Mouse (Mus musculus) neural tube, embryonic 12.5 days (tissue): ENCODE results near the gene Spred2. TPM values are rescaled to one million over a fixed set of nuclear protein-coding genes. Genes with fewer than 3 reads are reported as not detected.
A peak's percentile ranks its signal among the peaks of the same experiment; 100 is the strongest.

ENCODE experiments used
- ATAC-seq: fragments of 200-750 bp; cut with Nextera tagmentation; 2 replicates; pipeline ENCODE4 v1.8.0; 2017; ENCODE audit warnings: low read depth, mild to moderate bottlenecking, moderate TSS enrichment, moderate library complexity; ENCODE audit not compliant: low FRiP score
- H3K27ac ChIP-seq: fragments of 300-500 bp; sonication (generic); 2 replicates; pipeline ENCODE4 v1.5.1; 2016
- H3K27me3 ChIP-seq: fragments of 300-500 bp; sonication (generic); replicated peaks from 2 replicates; pipeline ENCODE4 v1.6.1; 2016; ENCODE audit warnings: mild to moderate bottlenecking
- H3K36me3 ChIP-seq: fragments of 300-500 bp; sonication (generic); 2 replicates; pipeline ENCODE4 v1.6.1; 2016; ENCODE audit warnings: mild to moderate bottlenecking
- H3K4me1 ChIP-seq: fragments of 300-500 bp; sonication (generic); 2 replicates; pipeline ENCODE4 v1.6.1; 2016
- H3K4me2 ChIP-seq: fragments of 300-500 bp; sonication (generic); replicated peaks from 2 replicates; pipeline ENCODE4 v1.6.1; 2016; ENCODE audit warnings: mild to moderate bottlenecking
- H3K4me3 ChIP-seq: fragments of 300-500 bp; sonication (generic); 2 replicates; pipeline ENCODE4 v1.5.1; 2016
- H3K9ac ChIP-seq: fragments of 300-500 bp; sonication (generic); 2 replicates; pipeline ENCODE4 v1.6.1; 2016; ENCODE audit warnings: mild to moderate bottlenecking
- H3K9me3 ChIP-seq: fragments of 300-500 bp; sonication (generic); 2 replicates; pipeline ENCODE4 v1.6.1; 2016; ENCODE audit warnings: mild to moderate bottlenecking
- WGBS: fragments of 180-500 bp; shearing (Covaris S2); methylation state at CpG from one replicate; pipeline ENCODE4 v1.1.7; 2016; 5-methylcytosine and 5-hydroxymethylcytosine counted together
- polyA plus RNA-seq: library from polyadenylated mRNA; unstranded; fragments of >200 nt; fragmentation: Nextera tagmentation; extraction: Ambion mirVana; gene quantifications from 2 replicates; pipeline ENCODE4 v1.2.1, GENCODE M21; 2016

Gene Spred2
- polyA plus RNA-seq, 1 experiment from 2014 or later = 5.7 TPM

DNA sequence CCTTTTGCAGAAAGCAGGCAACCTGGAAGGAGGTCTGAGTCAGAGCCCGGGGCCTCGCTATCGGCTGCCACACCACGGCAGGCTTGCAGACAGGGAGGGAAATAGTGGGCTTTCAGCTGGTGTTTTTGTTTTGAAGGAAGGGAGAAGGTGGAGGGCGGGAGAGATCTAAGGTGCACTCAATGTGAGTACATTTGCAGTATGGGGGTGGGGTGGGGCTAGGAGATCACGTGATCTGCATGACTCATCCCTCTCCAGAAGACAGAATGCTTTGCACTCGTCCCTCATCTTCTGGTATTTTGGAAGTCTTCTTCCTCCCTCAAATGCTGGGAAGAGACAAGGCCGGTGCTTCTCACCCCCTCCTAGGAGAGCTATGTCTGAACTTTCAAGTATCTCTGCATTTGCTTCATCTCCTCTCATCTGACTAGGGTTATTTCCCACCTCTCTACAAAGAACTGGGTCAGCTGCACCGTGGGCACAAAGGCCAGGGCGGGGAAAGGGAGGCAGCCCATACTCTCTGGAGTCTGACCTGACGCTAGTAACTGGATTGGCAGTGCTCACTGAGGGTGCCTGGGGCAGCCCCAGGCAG lies 111.3 kb downstream of the Spred2 start:
- Histone ChIP-seq H3K4me2 (no peak overlapping the region), H3K9me3 (no peaks in the 10 kb centered on the region), H3K36me3 (no peaks in the 10 kb centered on the region), H3K27me3 (no peaks in the 10 kb centered on the region; the same call in 1 of the 2 replicates), H3K4me1 (peaks cover 4% of the 10 kb centered on the region; the same call in 1 of the 2 replicates), H3K4me3 (no peak overlapping the region), H3K27ac (no peak overlapping the region), H3K9ac (no peak overlapping the region)
- WGBS = 61% methylated on average over 11 of the region's 11 CpGs
- ATAC-seq = no peak

DNA sequence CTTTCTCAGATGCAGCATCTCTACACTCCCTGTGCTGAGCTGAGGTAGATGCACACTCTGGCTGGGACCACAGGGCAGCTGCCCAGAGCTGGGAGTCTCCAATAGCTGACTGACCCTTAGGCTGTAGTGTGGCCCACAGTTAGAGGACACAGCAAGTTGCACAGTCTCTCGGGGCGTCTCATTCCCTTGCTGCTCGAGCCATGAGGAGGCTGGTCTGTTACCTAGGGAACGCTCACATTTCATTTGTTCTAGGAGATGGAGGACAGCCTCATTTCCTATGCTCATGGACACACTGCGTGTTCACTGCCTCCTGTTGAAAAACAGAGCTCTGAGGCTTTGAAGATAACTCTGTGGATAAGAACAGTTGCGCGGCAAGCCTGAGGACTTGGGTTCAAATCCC lies 111.8 kb downstream of the Spred2 start:
- H3K9me3 ChIP-seq = no peaks in the 10 kb centered on the region
- peaks cover 6% of the 10 kb centered on the region for H3K4me1 ChIP-seq
- ATAC-seq = no peak; the same call in 1 of the 2 replicates
- H3K4me2 ChIP-seq = no peak overlapping the region
- H3K27me3 ChIP-seq = no peaks in the 10 kb centered on the region; the same call in 1 of the 2 replicates
- no peak overlapping the region for H3K27ac ChIP-seq
- no peaks in the 10 kb centered on the region for H3K36me3 ChIP-seq
- no peak overlapping the region for H3K4me3 ChIP-seq
- 60% methylated on average over 7 of the region's 7 CpGs for WGBS
- H3K9ac ChIP-seq = no peak overlapping the region

GRCm38 (mm10) chr11:20037739-20038138 lies 113.6 kb downstream of the Spred2 start:
- no peak overlapping the region for H3K9ac ChIP-seq
- no peak overlapping the region for H3K4me2 ChIP-seq
- peaks cover 16% of the 10 kb centered on the region for H3K4me1 ChIP-seq
- no peak for ATAC-seq
- no peaks in the 10 kb centered on the region for H3K36me3 ChIP-seq
- H3K27me3 ChIP-seq = no peaks in the 10 kb centered on the region; the same call in 1 of the 2 replicates
- H3K4me3 ChIP-seq = no peak overlapping the region
- H3K9me3 ChIP-seq = no peaks in the 10 kb centered on the region
- WGBS = 88% methylated on average over 4 of the region's 4 CpGs
- no peak overlapping the region for H3K27ac ChIP-seq

DNA sequence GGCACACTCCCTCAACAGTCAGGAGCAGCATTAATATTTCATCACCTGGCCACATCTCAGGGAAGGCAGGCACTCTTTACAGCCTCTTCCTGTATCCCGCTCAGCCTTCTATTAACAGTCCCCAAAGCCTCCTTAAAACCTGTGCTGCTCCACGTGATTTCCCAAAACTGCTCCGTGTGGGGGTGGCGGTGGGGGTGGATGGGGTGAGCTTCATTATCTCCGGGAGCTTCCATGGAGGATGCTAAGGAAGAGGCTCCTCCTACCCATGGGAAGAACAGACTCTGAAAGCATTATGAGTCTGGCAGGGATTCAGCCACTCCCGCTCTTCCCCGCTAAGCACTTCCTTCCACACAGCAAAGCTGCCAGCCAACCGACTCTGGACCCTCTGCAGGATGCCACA lies 114.5 kb downstream of the Spred2 start:
- WGBS = 43% methylated on average over 8 of the region's 8 CpGs
- Histone ChIP-seq H3K27ac (no peak overlapping the region), H3K4me2 (peak overlapping the region; percentile 5; the same call in 1 of the 2 replicates), H3K27me3 (no peaks in the 10 kb centered on the region; the same call in 1 of the 2 replicates), H3K9ac (no peak overlapping the region), H3K9me3 (no peaks in the 10 kb centered on the region), H3K36me3 (no peaks in the 10 kb centered on the region), H3K4me3 (no peak overlapping the region), H3K4me1 (peaks cover 21% of the 10 kb centered on the region)
- ATAC-seq = 0 out of 2 replicates have a peak, but pooled peaks have one; percentile 9

- WGBS = 15% methylated on average over 6 of the region's 6 CpGs
- H3K4me3 ChIP-seq = no peak overlapping the region
- ATAC-seq = no peak
- no peaks in the 10 kb centered on the region for H3K9me3 ChIP-seq
- H3K4me1 ChIP-seq = peaks cover 21% of the 10 kb centered on the region
- no peak overlapping the region for H3K9ac ChIP-seq
- H3K4me2 ChIP-seq = no peak overlapping the region
- no peaks in the 10 kb centered on the region for H3K36me3 ChIP-seq
- no peaks in the 10 kb centered on the region; the same call in 1 of the 2 replicates for H3K27me3 ChIP-seq
- H3K27ac ChIP-seq = no peak overlapping the region
Measured at GRCm38 (mm10) chr11:20041164-20041920, 117.2 kb downstream of the Spred2 start.

DNA sequence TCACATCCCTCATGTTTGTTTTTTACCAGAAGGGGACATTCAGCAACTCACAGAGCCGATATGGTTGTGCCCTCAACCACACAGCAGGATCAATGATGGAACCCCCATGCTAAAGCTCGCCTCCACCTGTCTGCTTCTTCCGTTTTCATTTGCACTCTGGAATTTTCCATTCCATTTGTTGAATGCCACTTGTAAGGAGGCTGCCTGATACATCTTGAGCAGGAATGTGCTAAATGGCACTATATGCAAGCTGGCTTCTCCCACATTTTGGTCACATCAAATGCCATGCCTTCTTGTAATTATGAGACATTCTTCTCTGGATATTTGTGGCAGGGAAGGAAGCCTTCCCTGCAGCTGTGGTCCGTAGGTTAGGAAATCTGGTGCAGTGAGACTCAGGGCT lies 117.9 kb downstream of the Spred2 start:
- Histone ChIP-seq H3K9ac (no peak overlapping the region), H3K9me3 (no peaks in the 10 kb centered on the region), H3K4me1 (peaks cover 21% of the 10 kb centered on the region), H3K27me3 (no peaks in the 10 kb centered on the region; the same call in 1 of the 2 replicates), H3K4me2 (no peak overlapping the region), H3K4me3 (no peak overlapping the region), H3K27ac (no peak overlapping the region), H3K36me3 (no peaks in the 10 kb centered on the region)
- ATAC-seq = no peak
- 71% methylated on average over 4 of the region's 4 CpGs for WGBS

DNA sequence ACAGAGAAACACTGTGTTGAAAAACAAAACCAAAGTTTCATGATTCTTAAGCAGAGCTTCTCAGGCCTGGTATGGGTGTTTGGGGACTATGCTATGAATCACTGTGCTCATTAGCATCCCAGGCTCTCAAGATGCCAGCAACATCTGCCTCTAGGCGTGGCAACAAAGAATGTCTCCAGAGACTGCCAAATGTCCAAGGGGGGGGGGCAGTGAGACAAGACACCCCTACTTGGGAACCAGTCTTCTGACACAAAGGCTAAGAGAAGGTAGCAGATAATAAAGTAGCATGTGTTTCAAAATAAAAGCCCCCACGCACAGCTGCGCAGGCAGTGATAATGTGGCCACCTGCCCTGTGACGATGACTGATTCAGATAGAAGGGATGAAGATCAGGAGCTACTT lies 119.1 kb downstream of the Spred2 start:
- H3K36me3 ChIP-seq = no peaks in the 10 kb centered on the region
- ATAC-seq = no peak
- H3K4me1 ChIP-seq = peaks cover 21% of the 10 kb centered on the region
- H3K9ac ChIP-seq = no peak overlapping the region
- no peak overlapping the region for H3K4me2 ChIP-seq
- H3K9me3 ChIP-seq = no peaks in the 10 kb centered on the region
- H3K27ac ChIP-seq = no peak overlapping the region
- 60% methylated on average over 4 of the region's 4 CpGs for WGBS
- no peak overlapping the region for H3K4me3 ChIP-seq
- H3K27me3 ChIP-seq = no peaks in the 10 kb centered on the region

GRCm38 (mm10) chr11:20045586-20045985 lies 121.4 kb downstream of the Spred2 start:
- Histone ChIP-seq H3K4me1 (peaks cover 17% of the 10 kb centered on the region), H3K4me3 (no peak overlapping the region), H3K4me2 (no peak overlapping the region), H3K36me3 (no peaks in the 10 kb centered on the region), H3K27me3 (no peaks in the 10 kb centered on the region), H3K9ac (no peak overlapping the region), H3K9me3 (no peaks in the 10 kb centered on the region), H3K27ac (no peak overlapping the region)
- ATAC-seq = no peak
- 68% methylated on average over 3 of the region's 3 CpGs for WGBS

- H3K36me3 ChIP-seq = peaks cover 12% of the 10 kb centered on the region
- ATAC-seq = 0 out of 2 replicates have a peak, but pooled peaks have one; percentile 29
- no peaks in the 10 kb centered on the region for H3K27me3 ChIP-seq
- H3K4me3 ChIP-seq = no peak overlapping the region
- no peak overlapping the region for H3K4me2 ChIP-seq
- peaks cover 8% of the 10 kb centered on the region; the same call in 1 of the 2 replicates for H3K4me1 ChIP-seq
- 68% methylated on average over 13 of the region's 13 CpGs for WGBS
- H3K9ac ChIP-seq = no peak overlapping the region
- H3K9me3 ChIP-seq = no peaks in the 10 kb centered on the region
- H3K27ac ChIP-seq = 0 out of 2 replicates have a peak overlapping the region, but pooled peaks have one; percentile 0
Measured at GRCm38 (mm10) chr11:20052814-20053536, 128.8 kb downstream of the Spred2 start.

DNA sequence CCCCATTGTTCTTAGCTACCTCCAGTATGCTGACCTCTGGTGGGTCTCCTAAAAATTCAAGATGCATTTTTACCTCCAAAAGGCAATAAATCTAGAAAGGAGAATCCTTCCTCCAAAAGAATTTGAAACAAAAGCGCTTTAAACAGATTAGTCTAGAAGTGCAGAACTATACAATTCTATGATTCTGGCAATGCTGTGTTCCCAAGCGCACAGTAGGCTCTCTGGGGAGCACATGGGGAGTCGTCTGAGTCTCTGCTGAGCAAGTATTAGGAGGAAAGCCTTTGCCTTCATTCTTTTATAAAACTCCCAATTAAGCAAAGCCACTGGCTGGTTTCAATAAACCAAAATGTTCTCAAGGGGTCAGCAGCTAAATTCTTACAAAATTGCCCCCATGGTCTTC lies 129.8 kb downstream of the Spred2 start:
- 81% methylated on average over 3 of the region's 3 CpGs for WGBS

DNA sequence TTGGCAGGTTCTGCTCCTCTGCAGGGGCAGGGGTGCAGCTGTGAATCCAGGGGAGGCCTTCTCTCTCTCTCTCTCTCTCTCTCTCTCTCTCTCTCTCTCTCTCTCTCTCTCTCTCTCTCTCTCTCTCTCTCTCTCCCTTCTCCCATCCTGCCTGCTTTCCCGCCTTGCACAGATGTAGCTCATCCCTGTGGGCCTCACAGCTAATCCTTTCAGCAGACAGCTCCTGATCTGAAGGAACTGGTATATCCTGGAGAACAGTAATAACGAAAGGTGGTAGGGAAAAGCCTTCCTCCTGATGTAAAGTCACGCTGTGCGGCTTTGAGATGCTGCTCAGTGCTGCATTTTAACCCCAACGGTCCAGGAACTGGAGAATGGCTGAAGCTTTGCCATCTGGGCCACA lies 130.4 kb downstream of the Spred2 start:
- Histone ChIP-seq H3K27ac (no peak overlapping the region), H3K4me1 (peaks cover 8% of the 10 kb centered on the region; the same call in 1 of the 2 replicates), H3K9me3 (no peaks in the 10 kb centered on the region), H3K27me3 (no peaks in the 10 kb centered on the region), H3K9ac (no peak overlapping the region), H3K4me2 (no peak overlapping the region), H3K4me3 (no peak overlapping the region), H3K36me3 (peaks cover 22% of the 10 kb centered on the region)
- no peak for ATAC-seq
- 48% methylated on average over 5 of the region's 5 CpGs for WGBS

More for the DNA sequence above, 129.8 kb downstream of the Spred2 start:
- peaks cover 8% of the 10 kb centered on the region; the same call in 1 of the 2 replicates for H3K4me1 ChIP-seq
- peaks cover 16% of the 10 kb centered on the region for H3K36me3 ChIP-seq
- no peak overlapping the region for H3K4me3 ChIP-seq
- 0 out of 2 replicates have a peak overlapping the region, but pooled peaks have one; percentile 2 for H3K27ac ChIP-seq
- no peak overlapping the region for H3K9ac ChIP-seq
- no peak for ATAC-seq
- H3K9me3 ChIP-seq = no peaks in the 10 kb centered on the region
- H3K4me2 ChIP-seq = no peak overlapping the region
- no peaks in the 10 kb centered on the region for H3K27me3 ChIP-seq

GRCm38 (mm10) chr11:20056168-20056567 lies 132.0 kb downstream of the Spred2 start:
- Histone ChIP-seq H3K27ac (no peak overlapping the region), H3K4me3 (no peak overlapping the region), H3K9me3 (no peaks in the 10 kb centered on the region), H3K27me3 (no peaks in the 10 kb centered on the region), H3K36me3 (peaks cover 35% of the 10 kb centered on the region), H3K9ac (no peak overlapping the region), H3K4me1 (peaks cover 8% of the 10 kb centered on the region; the same call in 1 of the 2 replicates), H3K4me2 (no peak overlapping the region)
- no peak for ATAC-seq
- whole genome bisulfite sequencing = 89% methylated on average over 1 of the region's 1 CpGs
